Mouse (Mus musculus) midbrain, embryonic 15.5 days (tissue): ENCODE results near the gene Col4a2. TPM values are rescaled to one million over a fixed set of nuclear protein-coding genes. Genes with fewer than 3 reads are reported as not detected.

Experiments used
- ATAC-seq: fragments of 200-750 bp; cut with Nextera tagmentation; replicated peaks from 2 replicates; pipeline ENCODE4 v1.8.0; 2017; ENCODE audit warnings: moderate TSS enrichment
- H3K27ac ChIP-seq: fragments of 300-500 bp; sonication (generic); 2 replicates; pipeline ENCODE4 v1.5.1; 2015; ENCODE audit warnings: mild to moderate bottlenecking, inconsistent platforms
- H3K27me3 ChIP-seq: fragments of 300-500 bp; sonication (generic); replicated peaks from 2 replicates; pipeline ENCODE4 v1.6.1; 2015; ENCODE audit warnings: inconsistent platforms
- H3K36me3 ChIP-seq: fragments of 300-500 bp; sonication (generic); replicated peaks from 2 replicates; pipeline ENCODE4 v1.6.1; 2015; ENCODE audit warnings: inconsistent platforms
- H3K4me1 ChIP-seq: fragments of 300-500 bp; sonication (generic); 2 replicates; pipeline ENCODE4 v1.6.1; 2015; ENCODE audit warnings: inconsistent platforms
- H3K4me2 ChIP-seq: fragments of 300-500 bp; sonication (generic); 2 replicates; pipeline ENCODE4 v1.6.1; 2015; ENCODE audit warnings: inconsistent platforms, mild to moderate bottlenecking, moderate library complexity
- H3K4me3 ChIP-seq: fragments of 300-500 bp; sonication (generic); 2 replicates; pipeline ENCODE4 v1.5.1; 2015; ENCODE audit warnings: mild to moderate bottlenecking, inconsistent platforms
- H3K9ac ChIP-seq: fragments of 300-500 bp; sonication (generic); 2 replicates; pipeline ENCODE4 v1.6.1; 2015; ENCODE audit warnings: mild to moderate bottlenecking, inconsistent platforms
- H3K9me3 ChIP-seq: fragments of 300-500 bp; sonication (generic); 2 replicates; pipeline ENCODE4 v1.6.1; 2016; ENCODE audit warnings: inconsistent platforms
- WGBS: fragments of 180-500 bp; shearing (Covaris S2); methylation state at CpG from one replicate; pipeline ENCODE4 v1.1.7; 2015; ENCODE audit warnings: mixed read lengths; 5-methylcytosine and 5-hydroxymethylcytosine counted together
- polyA plus RNA-seq: library from polyadenylated mRNA; unstranded; fragments of >200 nt; fragmentation: Nextera tagmentation; extraction: Ambion mirVana; gene quantifications from 2 replicates; pipeline ENCODE4 v1.2.1, GENCODE M21; 2015

Col4a2 gene
- polyA plus RNA-seq, 1 experiment from 2014 or later, result 43.7 TPM

- Histone ChIP-seq H3K36me3 (no peaks in the 10 kb centered on the region), H3K4me2 (no peak overlapping the region), H3K4me3 (no peak overlapping the region), H3K27ac (no peak overlapping the region), H3K27me3 (no peaks in the 10 kb centered on the region), H3K4me1 (no peaks in the 10 kb centered on the region), H3K9me3 (no peaks in the 10 kb centered on the region), H3K9ac (no peak overlapping the region)
- ATAC-seq, result no peak
- WGBS, result 78% methylated on average over 12 of the region's 12 CpGs
Measured at GRCm38 (mm10) chr8:11298531-11299316, 13.9 kb upstream of the Col4a2 start.

- Histone ChIP-seq H3K4me3 (no peak overlapping the region), H3K36me3 (no peaks in the 10 kb centered on the region), H3K4me1 (no peaks in the 10 kb centered on the region), H3K9me3 (no peaks in the 10 kb centered on the region), H3K4me2 (no peak overlapping the region), H3K27ac (no peak overlapping the region), H3K9ac (no peak overlapping the region), H3K27me3 (no peaks in the 10 kb centered on the region)
- WGBS, result 86% methylated on average over 3 of the region's 3 CpGs
- ATAC-seq, result no peak
Measured at GRCm38 (mm10) chr8:11299317-11299602, 13.3 kb upstream of the Col4a2 start.

GRCm38 (mm10) chr8:11300436-11300835, 12.2 kb upstream of the Col4a2 start:
- Histone ChIP-seq H3K27ac (no peak overlapping the region), H3K4me2 (no peak overlapping the region), H3K27me3 (no peaks in the 10 kb centered on the region), H3K9ac (no peak overlapping the region), H3K4me1 (no peaks in the 10 kb centered on the region), H3K4me3 (no peak overlapping the region), H3K9me3 (no peaks in the 10 kb centered on the region), H3K36me3 (no peaks in the 10 kb centered on the region)
- 0 out of 2 replicates have a peak, but pooled peaks have one; percentile 50 for ATAC-seq
- WGBS, result 79% methylated on average over 8 of the region's 8 CpGs

GRCm38 (mm10) chr8:11304027-11304601, 8.5 kb upstream of the Col4a2 start:
- no peak overlapping the region for H3K4me2 ChIP-seq
- no peak overlapping the region for H3K4me3 ChIP-seq
- no peaks in the 10 kb centered on the region for H3K36me3 ChIP-seq
- H3K27ac ChIP-seq, result no peak overlapping the region
- WGBS, result 90% methylated on average over 6 of the region's 6 CpGs
- H3K9me3 ChIP-seq, result no peaks in the 10 kb centered on the region
- H3K9ac ChIP-seq, result no peak overlapping the region
- no peaks in the 10 kb centered on the region for H3K4me1 ChIP-seq
- H3K27me3 ChIP-seq, result no peaks in the 10 kb centered on the region; the same call in 1 of the 2 replicates
- no peak for ATAC-seq

- ATAC-seq, result no peak
- Histone ChIP-seq H3K27ac (no peak overlapping the region), H3K27me3 (peaks cover 12% of the 10 kb centered on the region), H3K9ac (no peak overlapping the region), H3K4me3 (no peak overlapping the region), H3K4me1 (no peaks in the 10 kb centered on the region), H3K4me2 (no peak overlapping the region), H3K36me3 (no peaks in the 10 kb centered on the region), H3K9me3 (no peaks in the 10 kb centered on the region)
- WGBS, result 82% methylated on average over 1 of the region's 1 CpGs
Measured at GRCm38 (mm10) chr8:11305539-11305938, 7.1 kb upstream of the Col4a2 start.

GRCm38 (mm10) chr8:11307451-11307850, 5.2 kb upstream of the Col4a2 start:
- Histone ChIP-seq H3K9ac (no peak overlapping the region), H3K4me3 (no peak overlapping the region), H3K4me2 (no peak overlapping the region), H3K9me3 (no peaks in the 10 kb centered on the region), H3K4me1 (peaks cover 11% of the 10 kb centered on the region), H3K36me3 (no peaks in the 10 kb centered on the region), H3K27ac (no peak overlapping the region), H3K27me3 (peaks cover 14% of the 10 kb centered on the region)
- WGBS, result 63% methylated on average over 7 of the region's 7 CpGs
- peak; percentile 19; the same call in 1 of the 2 replicates for ATAC-seq

GRCm38 (mm10) chr8:11308570-11308998, 4.0 kb upstream of the Col4a2 start:
- WGBS, result 16% methylated on average over 7 of the region's 7 CpGs
- Histone ChIP-seq H3K27me3 (peaks cover 20% of the 10 kb centered on the region), H3K9ac (no peak overlapping the region), H3K4me1 (peaks cover 22% of the 10 kb centered on the region), H3K4me3 (no peak overlapping the region), H3K27ac (no peak overlapping the region), H3K36me3 (no peaks in the 10 kb centered on the region), H3K9me3 (no peaks in the 10 kb centered on the region), H3K4me2 (no peak overlapping the region)
- no peak for ATAC-seq

GRCm38 (mm10) chr8:11309226-11309625, 3.4 kb upstream of the Col4a2 start:
- Histone ChIP-seq H3K27me3 (peaks cover 26% of the 10 kb centered on the region), H3K4me1 (peaks cover 26% of the 10 kb centered on the region), H3K4me2 (no peak overlapping the region), H3K4me3 (no peak overlapping the region), H3K27ac (no peak overlapping the region), H3K36me3 (no peaks in the 10 kb centered on the region), H3K9me3 (no peaks in the 10 kb centered on the region), H3K9ac (no peak overlapping the region)
- ATAC-seq, result no peak
- WGBS, result 32% methylated on average over 5 of the region's 5 CpGs

GRCm38 (mm10) chr8:11310049-11310448, 2.6 kb upstream of the Col4a2 start:
- H3K27ac ChIP-seq, result no peak overlapping the region
- H3K4me3 ChIP-seq, result no peak overlapping the region
- no peaks in the 10 kb centered on the region for H3K36me3 ChIP-seq
- peaks cover 34% of the 10 kb centered on the region for H3K27me3 ChIP-seq
- peaks cover 26% of the 10 kb centered on the region for H3K4me1 ChIP-seq
- no peaks in the 10 kb centered on the region for H3K9me3 ChIP-seq
- H3K9ac ChIP-seq, result no peak overlapping the region
- 69% methylated on average over 2 of the region's 2 CpGs for WGBS
- H3K4me2 ChIP-seq, result no peak overlapping the region
- no peak for ATAC-seq

GRCm38 (mm10) chr8:11311681-11312348, 790 bp upstream of the Col4a2 start:
- peak; percentile 38 for ATAC-seq
- H3K4me1 ChIP-seq, result peaks cover 26% of the 10 kb centered on the region
- peak overlapping the region; percentile 87 for H3K4me2 ChIP-seq
- WGBS, result 3% methylated on average over 34 of the region's 34 CpGs
- peaks cover 36% of the 10 kb centered on the region for H3K27me3 ChIP-seq
- H3K9ac ChIP-seq, result peak overlapping the region; percentile 48
- peak overlapping the region; percentile 57 for H3K4me3 ChIP-seq
- H3K36me3 ChIP-seq, result no peaks in the 10 kb centered on the region
- H3K27ac ChIP-seq, result peak overlapping the region; percentile 57
- no peaks in the 10 kb centered on the region for H3K9me3 ChIP-seq

GRCm38 (mm10) chr8:11313176-11314111, 839 bp downstream of the Col4a2 start:
- H3K4me1 ChIP-seq, result peaks cover 26% of the 10 kb centered on the region
- H3K4me2 ChIP-seq, result peak overlapping the region; percentile 87
- peak overlapping the region; percentile 48 for H3K9ac ChIP-seq
- peak overlapping the region; percentile 57 for H3K4me3 ChIP-seq
- no peaks in the 10 kb centered on the region for H3K36me3 ChIP-seq
- peak; percentile 60; the same call in 1 of the 2 replicates for ATAC-seq
- 3% methylated on average over 45 of the region's 45 CpGs for WGBS
- no peaks in the 10 kb centered on the region for H3K9me3 ChIP-seq
- peak overlapping the region; percentile 57; the same call in 1 of the 2 replicates for H3K27ac ChIP-seq
- H3K27me3 ChIP-seq, result peaks cover 36% of the 10 kb centered on the region

GRCm38 (mm10) chr8:11314613-11315012, 2.0 kb downstream of the Col4a2 start:
- Histone ChIP-seq H3K9me3 (no peaks in the 10 kb centered on the region), H3K27me3 (peaks cover 33% of the 10 kb centered on the region)
- 76% methylated on average over 8 of the region's 8 CpGs for WGBS

More at GRCm38 (mm10) chr8:11314613-11315012, 2.0 kb downstream of the Col4a2 start:
- peaks cover 26% of the 10 kb centered on the region for H3K4me1 ChIP-seq
- H3K4me3 ChIP-seq, result no peak overlapping the region
- ATAC-seq, result no peak
- no peak overlapping the region for H3K27ac ChIP-seq
- H3K36me3 ChIP-seq, result no peaks in the 10 kb centered on the region
- H3K4me2 ChIP-seq, result 0 out of 2 replicates have a peak overlapping the region, but pooled peaks have one; percentile 9
- no peak overlapping the region for H3K9ac ChIP-seq
